In genomic region chr12:72354241-72354640, GRCm38 (mm10) we compare ENCODE assay signal across 11 mouse cellular contexts.
"Had no signal": no experiment of that assay in that cellular context is flagged by ENCODE, and none has a peak within 500 bp of the region (broad histone marks: within the 10 kb centered on the region; RNA-seq: fewer than 3 reads in every experiment).

No protein-coding gene starts in this region.

- DNase-seq: kidney, adult 11 months; kidney, adult 8-10 months; kidney, postnatal 10 days; kidney, postnatal 36 days; left cerebral cortex, postnatal 4 days; liver, postnatal 0 days; lung, embryonic 14.5 days; right cerebral cortex, postnatal 4 days; thymus, adult 2 months; thymus, postnatal 14 days; thymus, postnatal 4 days had no signal
